ENCODE assay signal across 10 mouse cellular contexts in the genomic region with DNA sequence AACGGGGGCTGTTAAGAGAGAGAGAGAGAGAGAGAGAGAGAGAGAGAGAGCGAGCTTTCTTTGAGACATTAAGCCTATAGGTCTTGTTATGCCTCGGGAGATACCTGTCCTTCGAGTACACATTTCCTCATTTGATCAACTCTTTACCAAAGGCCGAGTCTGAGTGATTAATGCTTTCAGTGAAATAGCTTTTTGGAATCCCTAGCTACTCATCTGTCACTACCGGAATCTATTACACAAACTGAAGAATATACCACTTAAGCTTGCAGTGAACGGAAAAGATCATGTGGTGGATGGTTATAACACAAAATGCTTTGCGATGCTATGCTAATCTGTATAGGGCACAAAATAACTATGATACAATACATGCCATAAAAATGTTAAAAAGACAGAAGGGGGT. TPM values are rescaled to one million over a fixed set of nuclear protein-coding genes. Genes with fewer than 3 reads are reported as not detected.
DNase-seq lines count a peak whose midpoint lies in the region; ATAC-seq and TF ChIP-seq lines count a peak whose summit lies in the region.
"Had no signal": no experiment of that assay in that cellular context is flagged by ENCODE, and none has a peak within 500 bp of the region (broad histone marks: within the 10 kb centered on the region; RNA-seq: fewer than 3 reads in every experiment).

No protein-coding gene starts in this region.

- H3K9me3 ChIP-seq in forebrain, embryonic 10.5 days = no peaks in the 10 kb centered on the region
- no peaks in the 10 kb centered on the region for H3K9me3 ChIP-seq in limb, embryonic 15.5 days

- H3K9ac ChIP-seq in limb, embryonic 15.5 days = peak overlapping the region; percentile 96

- H3K4me3 ChIP-seq in gastrocnemius, adult 2 months = peak overlapping the region; percentile 99
- H3K4me3 ChIP-seq in forebrain, embryonic 10.5 days = peak overlapping the region; percentile 97
- peak overlapping the region; percentile 98 for H3K4me3 ChIP-seq in limb, embryonic 15.5 days

- TF ChIP-seq CTCF in gastrocnemius, adult 2 months (IDR thresholded peaks at IDR 0.05) = no peak

- DNase-seq in gastrocnemius, adult 2 months = no peak
- no peak for DNase-seq in gastrocnemius, postnatal 10 days
- DNase-seq in 3T3-L1 (ENCODE audit: low read depth, low spot score) = peak; percentile 20
- no peak for DNase-seq in forebrain, embryonic 10.5 days (ENCODE audit: extremely low spot score, low spot score)
- DNase-seq in adrenal gland, adult 18-20 months (ENCODE audit: low spot score in 2 of 2) = no peak
- no peak for DNase-seq in ovary, postnatal 10 days (ENCODE audit: low spot score)
- no peak for DNase-seq in adipocyte (ENCODE audit: low spot score)
- DNase-seq: kidney, adult 9 months; thymus, postnatal 14 days had no signal

- peaks cover 23% of the 10 kb centered on the region for H3K36me3 ChIP-seq in forebrain, embryonic 10.5 days (replicated peaks)
- 0 out of 2 replicates have a peak, but pooled peaks cover under 1% of the 10 kb centered on the region for H3K36me3 ChIP-seq in limb, embryonic 15.5 days

- intact Hi-C loops in gastrocnemius, adult 2 months (cut with DNase I) = no loop called here

- ATAC-seq in limb, embryonic 15.5 days (ENCODE audit: insufficient number of reproducible peaks, low FRiP score, low TSS enrichment, low read depth) = no peak

- 41% methylated on average over 8 of the region's 8 CpGs for WGBS in forebrain, embryonic 10.5 days
- 14% methylated on average over 8 of the region's 8 CpGs for WGBS in limb, embryonic 15.5 days

- peak overlapping the region; percentile 53 for H3K4me2 ChIP-seq in limb, embryonic 15.5 days

- peak overlapping the region; percentile 96 for H3K27ac ChIP-seq in gastrocnemius, adult 2 months
- peak overlapping the region; percentile 97 for H3K27ac ChIP-seq in forebrain, embryonic 10.5 days
- no peak overlapping the region for H3K27ac ChIP-seq in limb, embryonic 15.5 days

- no peaks in the 10 kb centered on the region for H3K27me3 ChIP-seq in forebrain, embryonic 10.5 days (ENCODE audit: poor library complexity, severe bottlenecking)
- no peaks in the 10 kb centered on the region for H3K27me3 ChIP-seq in limb, embryonic 15.5 days

- H3K4me1 ChIP-seq in forebrain, embryonic 10.5 days = peaks cover 26% of the 10 kb centered on the region
- H3K4me1 ChIP-seq in limb, embryonic 15.5 days = peaks cover 18% of the 10 kb centered on the region

RNA-seq across cellular contexts. Expression of a gene that starts 0.9 kb away (rescaled TPM):
- not detected for total RNA-seq in gastrocnemius, adult 2 months (2021)
- not detected for total RNA-seq in gastrocnemius, postnatal 10 days (2021)
- 0.05 TPM in 1 of 2 replicates, not detected in the other for polyA plus RNA-seq in forebrain, embryonic 10.5 days (2016; fragmentation: Nextera tagmentation; extraction: Ambion mirVana)
- not detected in 2 replicates for polyA plus RNA-seq in limb, embryonic 15.5 days (2015; fragmentation: Nextera tagmentation; extraction: Ambion mirVana)
- total RNA-seq in adrenal gland, adult 18-20 months (2021) = not detected

RNA-seq across cellular contexts. Expression of a gene that starts 0.9 kb away (rescaled TPM):
- total RNA-seq in gastrocnemius, adult 2 months (2021) = 10 to 100 TPM; 32.9 to 34.3 TPM
- total RNA-seq in gastrocnemius, postnatal 10 days (2021) = 10 to 100 TPM; 34.5 to 39.5 TPM
- polyA plus RNA-seq in forebrain, embryonic 10.5 days (2016; fragmentation: Nextera tagmentation; extraction: Ambion mirVana) = 63.6 and 63.7 TPM in 2 replicates
- polyA plus RNA-seq in limb, embryonic 15.5 days (2015; fragmentation: Nextera tagmentation; extraction: Ambion mirVana) = 43.3 and 45.8 TPM in 2 replicates
- total RNA-seq in adrenal gland, adult 18-20 months (2021) = 10 to 100 TPM; 35.1 to 39.2 TPM

RNA-seq across cellular contexts. Expression of a gene that starts 14.7 kb away (rescaled TPM):
- total RNA-seq in gastrocnemius, adult 2 months (2021) = 10 to 100 TPM; 43.7 to 46.3 TPM
- total RNA-seq in gastrocnemius, postnatal 10 days (2021) = 10 to 100 TPM; 28.1 to 29.9 TPM
- 27.5 and 27.6 TPM in 2 replicates for polyA plus RNA-seq in forebrain, embryonic 10.5 days (2016; fragmentation: Nextera tagmentation; extraction: Ambion mirVana)
- polyA plus RNA-seq in limb, embryonic 15.5 days (2015; fragmentation: Nextera tagmentation; extraction: Ambion mirVana) = 42.1 and 43.0 TPM in 2 replicates
- total RNA-seq in adrenal gland, adult 18-20 months (2021) = 10 to 100 TPM; 49.6 to 50.2 TPM

RNA-seq across cellular contexts. Expression of a gene that starts 53.4 kb away (rescaled TPM):
- total RNA-seq in gastrocnemius, adult 2 months (2021) = under 1 TPM; 0.50 to 0.71 TPM
- 1 to 10 TPM; 1.4 to 1.6 TPM for total RNA-seq in gastrocnemius, postnatal 10 days (2021)
- 2.3 and 2.8 TPM in 2 replicates for polyA plus RNA-seq in forebrain, embryonic 10.5 days (2016; fragmentation: Nextera tagmentation; extraction: Ambion mirVana)
- polyA plus RNA-seq in limb, embryonic 15.5 days (2015; fragmentation: Nextera tagmentation; extraction: Ambion mirVana) = 1.0 and 1.9 TPM in 2 replicates
- total RNA-seq in adrenal gland, adult 18-20 months (2021) = 1 to 10 TPM; 1.1 to 2.0 TPM
